Comparison of ENCODE assay signal across 19 mouse cellular contexts in the genomic region with DNA sequence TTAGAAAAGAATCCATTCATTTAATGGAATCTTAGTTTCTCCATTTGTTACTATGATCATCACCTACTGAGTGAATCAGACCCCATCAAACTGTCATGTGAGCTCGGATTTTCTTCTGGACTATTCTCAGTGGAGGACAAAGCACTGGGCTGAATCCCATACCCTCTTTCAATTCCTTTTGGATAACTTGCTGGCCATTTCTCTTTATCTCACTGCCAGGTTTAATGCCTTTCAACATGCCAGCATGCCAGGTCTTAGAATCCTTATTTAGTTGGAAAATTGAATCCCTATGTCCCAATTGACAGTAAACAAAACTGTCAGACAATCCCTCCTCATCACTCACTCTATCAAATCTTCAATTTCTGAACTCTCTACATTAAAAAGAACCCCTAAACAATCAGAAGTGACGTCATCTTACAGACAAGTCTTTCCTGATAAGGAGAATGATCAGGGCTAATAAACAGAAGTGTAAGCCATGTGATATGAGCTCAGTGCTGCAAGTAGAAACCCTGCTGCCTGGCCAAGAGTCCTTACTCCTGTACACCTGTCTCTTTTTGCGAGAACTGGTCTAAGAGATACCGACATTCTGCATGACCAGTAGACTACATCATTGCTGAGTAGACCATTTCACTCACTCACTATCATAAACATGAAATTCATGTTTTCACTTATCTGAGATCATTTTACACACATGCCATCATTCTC.
"Had no signal": no experiment of that assay in that cellular context is flagged by ENCODE, and none has a peak within 500 bp of the region (broad histone marks: within the 10 kb centered on the region; RNA-seq: fewer than 3 reads in every experiment).

No protein-coding gene starts in this region.

- H3K4me3 ChIP-seq: layer of hippocampus, adult 2 months; left cerebral cortex, adult 2 months; liver, embryonic 13.5 days; midbrain, embryonic 12.5 days; midbrain, embryonic 15.5 days; neural tube, embryonic 12.5 days had no signal

- H3K36me3 ChIP-seq: liver, embryonic 13.5 days; midbrain, embryonic 12.5 days; midbrain, embryonic 15.5 days; neural tube, embryonic 12.5 days had no signal

- H3K27ac ChIP-seq: kidney, postnatal 0 days; layer of hippocampus, adult 2 months; left cerebral cortex, adult 2 months; liver, embryonic 13.5 days; macrophage; midbrain, embryonic 12.5 days; midbrain, embryonic 15.5 days; neural tube, embryonic 12.5 days; stomach, postnatal 0 days had no signal

- H3K4me1 ChIP-seq: liver, embryonic 13.5 days; midbrain, embryonic 12.5 days; midbrain, embryonic 15.5 days; neural tube, embryonic 12.5 days had no signal

- H3K9me3 ChIP-seq: liver, embryonic 13.5 days; midbrain, embryonic 12.5 days; midbrain, embryonic 15.5 days; neural tube, embryonic 12.5 days had no signal

- H3K9ac ChIP-seq: liver, embryonic 13.5 days; lung, embryonic 14.5 days; midbrain, embryonic 12.5 days; midbrain, embryonic 15.5 days; neural tube, embryonic 12.5 days had no signal

- ATAC-seq: lung, postnatal 0 days; midbrain, embryonic 15.5 days had no signal

- H3K27me3 ChIP-seq: liver, embryonic 13.5 days; midbrain, embryonic 12.5 days; midbrain, embryonic 15.5 days; neural tube, embryonic 12.5 days had no signal

- DNase-seq: kidney, postnatal 25 days; layer of hippocampus, postnatal 36 days; liver, embryonic 13.5 days; lung, embryonic 14.5 days; right cerebral cortex, adult 18-20 months; right cerebral cortex, postnatal 14 days; right cerebral cortex, postnatal 4 days; thymus, adult 2 months; thymus, postnatal 14 days; thymus, postnatal 4 days had no signal

- H3K4me2 ChIP-seq: liver, embryonic 13.5 days; lung, embryonic 14.5 days; midbrain, embryonic 12.5 days; midbrain, embryonic 15.5 days; neural tube, embryonic 12.5 days had no signal
